Mouse (Mus musculus) yolk sac, embryonic 10.5 days (tissue): ENCODE data around the gene Fblim1.
A peak's percentile ranks its signal among the peaks of the same experiment; 100 is the strongest.

Experiments
- DNase-seq: peaks from one replicate; pipeline ENCODE4 v3.0.0-alpha.2; 2017; ENCODE audit warnings: low spot score

The Fblim1 gene

GRCm38 (mm10) chr4:141539213-141539767, 66.6 kb downstream of the Fblim1 start:
- no peak for DNase-seq

- peak; percentile 95 for DNase-seq
Measured at GRCm38 (mm10) chr4:141538408-141539212, 67.3 kb downstream of the Fblim1 start, which contains the start of gene Spen. Gene Spen (minus strand): TSS chr4:141538597.

- no peak for DNase-seq
Measured at GRCm38 (mm10) chr4:141537706-141538407, 68.0 kb downstream of the Fblim1 start.

- no peak for DNase-seq
Measured at GRCm38 (mm10) chr4:141537226-141537610, 68.7 kb downstream of the Fblim1 start.

GRCm38 (mm10) chr4:141536291-141537225, 69.3 kb downstream of the Fblim1 start:
- peak; percentile 77 for DNase-seq

GRCm38 (mm10) chr4:141534947-141535680, 70.8 kb downstream of the Fblim1 start:
- no peak for DNase-seq

GRCm38 (mm10) chr4:141530979-141531378, 74.9 kb downstream of the Fblim1 start:
- no peak for DNase-seq

- no peak for DNase-seq
Measured at GRCm38 (mm10) chr4:141528938-141529337, 77.0 kb downstream of the Fblim1 start.

GRCm38 (mm10) chr4:141526936-141527650, 78.8 kb downstream of the Fblim1 start:
- peak; percentile 59 for DNase-seq
